Mouse (Mus musculus): ENCODE results near the gene Xlr5a.
"Not testable (repeated sequence)": the region's sequence is repeated elsewhere in the genome, so short reads cannot be mapped to it uniquely, and the experiment has no call there.

GRCm38 (mm10) chrX:73262428-73262827 lies 30.3 kb downstream of the Xlr5a start:
- TF ChIP-seq CTCF, POLR2A (IDR thresholded peaks at IDR 0.05; ENCODE audit: extremely low read depth, insufficient read depth, low read length): not testable (repeated sequence)
